Mouse (Mus musculus) midbrain, postnatal 0 days (tissue): ENCODE measurements around the gene Cadm1. TPM values are rescaled to one million over a fixed set of nuclear protein-coding genes. Genes with fewer than 3 reads are reported as not detected.

Experiments
- ATAC-seq: fragments of 200-750 bp; cut with Nextera tagmentation; 2 replicates; pipeline ENCODE4 v1.8.0; 2017; ENCODE audit warnings: moderate number of reproducible peaks, mild to moderate bottlenecking, moderate TSS enrichment, moderate library complexity; ENCODE audit not compliant: low FRiP score
- DNase-seq: peaks from one replicate; pipeline ENCODE4 v3.0.0-alpha.2; 2015; ENCODE audit warnings: low spot score
- H3K27ac ChIP-seq: fragments of 300-500 bp; sonication (generic); 2 replicates; pipeline ENCODE4 v1.5.1; 2014; ENCODE audit warnings: low read depth, mild to moderate bottlenecking, low read length, mixed read lengths
- H3K27me3 ChIP-seq: fragments of 300-500 bp; sonication (generic); 2 replicates; pipeline ENCODE4 v1.6.1; 2014; ENCODE audit warnings: low read length, control low read depth, mixed read lengths; ENCODE audit not compliant: insufficient read depth
- H3K36me3 ChIP-seq: fragments of 300-500 bp; sonication (generic); 2 replicates; pipeline ENCODE4 v1.6.1; 2014; ENCODE audit warnings: low read length, control low read depth, mixed read lengths; ENCODE audit not compliant: insufficient read depth
- H3K4me1 ChIP-seq: fragments of 300-500 bp; sonication (generic); 2 replicates; pipeline ENCODE4 v1.6.1; 2014; ENCODE audit warnings: mild to moderate bottlenecking, control low read depth, antibody characterized with exemption, low read length, mixed read lengths; ENCODE audit not compliant: insufficient read depth
- H3K4me2 ChIP-seq: fragments of 300-500 bp; sonication (generic); 2 replicates; pipeline ENCODE4 v1.6.1; 2014; ENCODE audit warnings: low read depth, mild to moderate bottlenecking, low read length, mixed read lengths; ENCODE audit not compliant: poor library complexity, severe bottlenecking
- H3K4me3 ChIP-seq: fragments of 300-500 bp; sonication (generic); 2 replicates; pipeline ENCODE4 v1.5.1; 2014; ENCODE audit warnings: low read depth, mild to moderate bottlenecking, low read length, moderate library complexity
- H3K9ac ChIP-seq: fragments of 300-500 bp; sonication (generic); replicated peaks from 2 replicates; pipeline ENCODE4 v1.6.1; 2014; ENCODE audit warnings: mild to moderate bottlenecking, low read length, moderate library complexity, mixed read lengths; ENCODE audit not compliant: poor library complexity, severe bottlenecking
- H3K9me3 ChIP-seq: fragments of 300-500 bp; sonication (generic); 2 replicates; pipeline ENCODE4 v1.6.1; 2016; ENCODE audit warnings: low read length, control low read depth
- CTCF ChIP-seq: IDR thresholded peaks from 2 replicates; pipeline ENCODE4 v1.5.1; 2016; ENCODE audit warnings: antibody characterized with exemption, mild to moderate bottlenecking
- WGBS: fragments of 180-500 bp; shearing (Covaris S2); extraction: QIAGEN DNeasy Blood & Tissue Kit; methylation state at CpG from one replicate; pipeline ENCODE4 v1.1.7; 2014; 5-methylcytosine and 5-hydroxymethylcytosine counted together
- polyA plus RNA-seq: library from polyadenylated mRNA; unstranded; fragments of >200 nt; fragmentation: Nextera tagmentation; extraction: Ambion mirVana; gene quantifications from 2 replicates; pipeline ENCODE4 v1.2.1, GENCODE M21; 2015
- total RNA-seq: library from RNA; depleted of rRNA; stranded (reverse); fragments of >200 nt; gene quantifications from 2 replicates; pipeline ENCODE4 v1.2.3, GENCODE M21; 2014

Cadm1 gene
- total and polyA plus RNA-seq, 2 experiments from 2014 or later: 200 to 367 TPM

DNA sequence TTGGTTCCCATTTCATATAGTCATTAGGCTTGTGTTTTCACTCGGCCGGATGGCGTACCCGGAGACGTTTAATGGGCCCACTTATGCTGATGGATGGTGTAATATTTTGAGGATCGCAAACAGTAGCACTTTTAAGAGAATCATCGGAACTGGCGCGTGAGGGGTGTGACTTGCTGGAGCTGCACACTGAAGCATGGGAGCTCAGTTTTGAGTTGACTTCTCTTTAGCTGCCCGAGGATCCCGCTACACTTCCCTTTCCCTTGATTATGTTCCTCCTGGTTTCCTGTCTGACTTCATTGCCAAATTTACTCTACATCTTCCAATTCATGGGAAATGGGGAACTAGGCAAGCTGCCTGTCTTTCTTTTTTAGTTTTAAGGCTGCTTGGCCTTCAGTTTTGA is 121.5 kb downstream of the Cadm1 start:
- Histone ChIP-seq H3K4me1 (peaks cover 4% of the 10 kb centered on the region), H3K27me3 (no peaks in the 10 kb centered on the region), H3K36me3 (no peaks in the 10 kb centered on the region), H3K4me3 (no peak overlapping the region), H3K9ac (no peak overlapping the region), H3K27ac (no peak overlapping the region), H3K9me3 (no peaks in the 10 kb centered on the region), H3K4me2 (no peak overlapping the region)
- no peak for TF ChIP-seq CTCF
- 95% methylated on average over 11 of the region's 11 CpGs for WGBS
- no peak for DNase-seq
- no peak for ATAC-seq

DNA sequence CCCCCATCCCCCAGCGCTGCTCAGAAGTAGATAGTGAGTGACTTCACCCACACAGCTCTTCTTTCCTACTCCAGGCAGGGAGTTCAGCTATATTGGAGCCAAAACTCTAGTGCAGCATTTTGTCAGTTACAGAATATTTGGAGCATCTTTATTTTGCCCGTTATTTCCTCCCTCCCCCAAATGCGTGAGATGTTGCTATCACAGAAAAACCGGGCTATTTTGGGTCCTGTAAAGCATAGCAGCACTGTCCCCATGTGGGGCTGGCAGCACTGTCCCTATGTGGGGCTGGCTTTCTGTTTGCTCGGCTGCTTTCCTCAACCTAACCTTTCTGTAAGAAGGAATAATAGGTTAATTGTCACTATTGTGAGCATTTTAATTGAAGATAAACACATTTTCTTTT is 122.2 kb downstream of the Cadm1 start:
- Histone ChIP-seq H3K9ac (no peak overlapping the region), H3K9me3 (no peaks in the 10 kb centered on the region), H3K4me1 (peaks cover 4% of the 10 kb centered on the region), H3K4me2 (no peak overlapping the region), H3K36me3 (no peaks in the 10 kb centered on the region), H3K27me3 (no peaks in the 10 kb centered on the region), H3K4me3 (no peak overlapping the region), H3K27ac (no peak overlapping the region)
- ATAC-seq: no peak
- WGBS: 84% methylated on average over 5 of the region's 5 CpGs
- no peak for TF ChIP-seq CTCF
- DNase-seq: no peak

DNA sequence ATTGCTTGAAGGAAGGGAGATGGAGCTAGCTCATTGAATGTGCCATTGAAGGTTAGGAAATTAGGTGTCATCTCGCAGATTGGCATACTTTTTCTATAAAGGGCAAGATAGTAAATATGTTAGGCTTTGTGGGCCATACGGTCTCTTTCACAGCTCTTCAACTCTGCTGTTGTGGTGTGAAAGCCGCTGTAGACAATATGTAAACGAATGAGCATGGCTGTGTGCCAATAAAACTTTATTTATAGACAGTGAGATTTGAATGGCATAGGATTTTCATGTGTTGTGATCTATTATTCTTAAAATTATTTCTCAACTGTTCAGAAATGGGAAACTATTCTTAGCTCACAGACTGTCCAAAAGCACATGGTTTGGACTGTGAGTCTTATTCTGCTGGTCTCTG is 123.0 kb downstream of the Cadm1 start:
- TF ChIP-seq CTCF: no peak
- 86% methylated on average over 4 of the region's 4 CpGs for WGBS
- ATAC-seq: no peak

DNA sequence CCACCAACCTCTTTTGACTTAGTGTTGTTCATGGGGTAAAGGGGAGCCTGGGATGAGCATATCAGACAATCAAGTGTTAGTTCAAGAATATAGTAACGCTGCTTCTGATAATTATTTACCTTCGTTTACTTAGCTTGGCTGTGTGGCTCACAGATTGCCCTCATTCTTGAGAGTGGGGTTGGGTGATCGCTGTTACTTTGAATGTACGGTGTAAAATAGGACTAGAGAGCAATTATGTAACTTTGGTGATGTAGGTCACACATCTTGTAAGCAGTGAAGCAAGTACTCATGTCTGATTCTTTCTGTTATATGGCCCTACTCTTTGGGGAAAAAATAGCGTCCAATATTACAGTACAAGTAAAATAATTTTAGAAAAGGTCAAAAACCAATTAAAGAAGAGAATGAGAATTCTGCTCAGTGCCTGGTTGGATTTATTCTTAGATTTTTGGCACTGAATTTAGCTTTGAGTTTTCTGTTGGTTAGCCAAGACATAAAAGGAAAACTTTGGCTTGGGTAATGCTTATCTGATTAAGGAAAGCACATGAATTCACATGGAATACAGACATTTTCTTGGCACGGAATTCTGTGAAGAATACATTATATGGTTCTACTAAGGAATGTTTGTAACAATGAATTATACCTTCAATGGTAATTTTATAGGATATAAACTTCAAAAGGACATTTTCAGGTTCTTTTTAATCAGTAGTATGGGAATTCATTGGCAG is 129.6 kb downstream of the Cadm1 start:
- ATAC-seq (no peak), DNase-seq (no peak)
- 94% methylated on average over 6 of the region's 6 CpGs for WGBS
- no peak for TF ChIP-seq CTCF
- Histone ChIP-seq H3K9me3 (no peaks in the 10 kb centered on the region), H3K36me3 (no peaks in the 10 kb centered on the region), H3K4me1 (no peaks in the 10 kb centered on the region), H3K27me3 (no peaks in the 10 kb centered on the region), H3K4me3 (no peak overlapping the region), H3K4me2 (no peak overlapping the region), H3K27ac (no peak overlapping the region), H3K9ac (no peak overlapping the region)

More for the DNA sequence above, 123.0 kb downstream of the Cadm1 start:
- DNase-seq: no peak
- H3K9ac ChIP-seq: no peak overlapping the region
- no peaks in the 10 kb centered on the region for H3K27me3 ChIP-seq
- no peaks in the 10 kb centered on the region for H3K36me3 ChIP-seq
- no peak overlapping the region for H3K27ac ChIP-seq
- no peak overlapping the region for H3K4me2 ChIP-seq
- H3K4me3 ChIP-seq: no peak overlapping the region
- H3K4me1 ChIP-seq: peaks cover 4% of the 10 kb centered on the region
- H3K9me3 ChIP-seq: no peaks in the 10 kb centered on the region

DNA sequence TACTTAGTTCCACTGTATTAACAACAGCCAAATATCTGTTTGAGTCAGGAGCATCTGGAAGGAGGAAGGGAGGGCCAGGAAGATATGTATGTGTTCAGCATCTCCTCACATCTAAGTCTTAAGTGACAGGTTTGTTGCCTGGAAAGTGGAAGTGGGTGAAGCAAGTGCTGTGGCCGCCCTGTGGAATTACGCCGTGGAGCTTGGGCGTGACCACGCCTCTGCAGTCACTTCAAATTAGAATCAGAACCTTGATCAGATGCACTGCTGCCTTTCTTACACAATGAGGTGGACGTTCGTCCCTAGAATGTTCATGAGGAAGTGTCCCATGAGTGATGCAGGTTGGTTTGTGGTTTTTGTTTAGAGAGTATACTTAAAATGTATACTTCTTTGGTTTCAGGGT is 131.6 kb downstream of the Cadm1 start:
- DNase-seq (no peak), ATAC-seq (no peak)
- no peak overlapping the region for H3K27ac ChIP-seq
- H3K4me3 ChIP-seq: no peak overlapping the region
- H3K9me3 ChIP-seq: no peaks in the 10 kb centered on the region
- TF ChIP-seq CTCF: no peak
- H3K9ac ChIP-seq: no peak overlapping the region
- no peaks in the 10 kb centered on the region for H3K4me1 ChIP-seq
- no peaks in the 10 kb centered on the region for H3K36me3 ChIP-seq
- no peak overlapping the region for H3K4me2 ChIP-seq
- WGBS: 69% methylated on average over 7 of the region's 7 CpGs
- H3K27me3 ChIP-seq: no peaks in the 10 kb centered on the region

DNA sequence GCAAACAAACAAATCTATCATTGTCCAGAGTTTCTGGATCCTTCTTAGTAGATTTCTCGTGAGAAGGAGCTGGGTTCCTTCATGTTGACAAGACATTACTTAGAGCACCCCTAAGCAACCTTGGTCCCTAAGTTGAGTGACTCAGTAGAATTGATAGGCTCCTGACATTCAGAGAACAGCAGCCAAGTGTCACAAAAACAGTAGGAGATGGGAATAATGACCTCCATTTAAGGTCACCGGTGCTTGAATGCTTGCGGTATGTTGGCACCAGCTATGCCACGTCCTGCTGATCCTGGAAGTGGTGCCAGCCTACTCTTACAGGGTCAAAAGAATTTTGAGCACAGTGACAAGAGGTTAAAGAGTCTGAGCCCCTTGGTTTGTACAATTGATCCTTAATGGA is 139.2 kb downstream of the Cadm1 start:
- no peaks in the 10 kb centered on the region for H3K9me3 ChIP-seq
- ATAC-seq (no peak), DNase-seq (no peak)
- H3K4me1 ChIP-seq: no peaks in the 10 kb centered on the region
- no peak overlapping the region for H3K4me3 ChIP-seq
- no peak overlapping the region for H3K9ac ChIP-seq
- no peak for TF ChIP-seq CTCF
- H3K36me3 ChIP-seq: no peaks in the 10 kb centered on the region
- no peak overlapping the region for H3K4me2 ChIP-seq
- no peaks in the 10 kb centered on the region for H3K27me3 ChIP-seq
- WGBS: 70% methylated on average over 4 of the region's 4 CpGs
- no peak overlapping the region for H3K27ac ChIP-seq
